Mouse (Mus musculus): Measurements from ENCODE around the gene Ap4b1.

Ap4b1 gene

DNA sequence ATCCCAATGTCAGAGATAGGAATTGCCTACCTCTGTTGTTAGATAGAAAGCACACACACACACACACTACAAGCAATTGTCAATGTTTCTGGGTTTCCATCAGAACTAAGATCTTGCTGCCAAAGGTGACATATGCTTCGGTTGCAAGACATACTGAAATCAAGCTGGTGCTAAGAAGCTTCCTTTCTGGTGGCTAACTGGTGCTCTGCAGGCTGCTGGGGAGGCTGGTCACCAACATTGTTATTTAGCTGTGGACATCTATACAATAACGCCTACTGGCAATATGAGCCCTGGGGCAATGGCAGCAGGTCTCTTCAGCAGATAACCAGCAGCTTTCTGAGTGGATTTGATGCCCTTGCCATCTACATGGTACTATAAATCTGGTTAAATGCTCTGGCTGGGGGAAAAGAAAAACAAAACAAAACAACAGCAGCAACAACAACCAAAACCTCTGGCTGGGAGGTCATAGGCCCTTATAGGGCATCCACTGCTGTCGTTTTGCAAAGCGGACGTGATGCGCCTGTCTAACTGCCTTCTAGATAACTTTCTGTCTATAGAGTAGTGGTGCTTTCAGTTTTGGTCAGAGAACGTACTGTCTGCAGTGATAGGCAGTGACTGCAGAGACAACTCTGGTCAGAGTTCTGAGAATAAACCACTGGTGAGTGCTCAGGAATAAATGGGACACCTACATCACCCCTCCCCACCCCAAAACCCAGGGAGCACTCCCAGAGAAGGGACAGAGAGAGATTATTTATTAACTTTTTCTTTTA is 47.9 kb downstream of the Ap4b1 start:
- DNase-seq (ENCODE audit: low read depth) = no peak

DNA sequence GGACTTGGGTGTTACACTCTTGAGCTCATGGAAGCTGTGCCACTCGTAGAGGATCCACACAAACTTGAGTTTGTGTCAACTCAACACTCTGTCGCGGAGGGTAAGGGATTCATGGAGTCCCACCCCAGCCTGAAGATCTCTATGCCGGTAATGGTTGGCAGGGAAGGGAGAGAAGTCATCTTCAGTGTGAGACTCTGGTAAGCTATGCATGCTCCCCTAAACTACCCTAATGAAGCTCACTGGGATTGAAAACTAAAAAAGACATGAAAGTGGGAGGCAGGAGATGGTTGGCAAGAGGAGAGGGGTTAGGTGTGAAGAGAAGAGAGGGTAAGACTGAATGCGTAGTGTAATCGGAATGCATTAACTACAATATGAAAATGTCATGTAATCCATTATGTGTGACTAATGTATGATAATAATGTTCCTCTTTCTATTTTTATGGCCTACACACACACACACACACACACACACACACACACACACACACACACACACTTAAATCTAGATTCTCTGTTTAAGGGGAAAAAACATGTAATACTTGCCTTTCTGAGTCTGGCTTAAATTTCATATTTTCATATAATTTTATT is 48.8 kb downstream of the Ap4b1 start:
- DNase-seq (ENCODE audit: low read depth) = no peak

DNA sequence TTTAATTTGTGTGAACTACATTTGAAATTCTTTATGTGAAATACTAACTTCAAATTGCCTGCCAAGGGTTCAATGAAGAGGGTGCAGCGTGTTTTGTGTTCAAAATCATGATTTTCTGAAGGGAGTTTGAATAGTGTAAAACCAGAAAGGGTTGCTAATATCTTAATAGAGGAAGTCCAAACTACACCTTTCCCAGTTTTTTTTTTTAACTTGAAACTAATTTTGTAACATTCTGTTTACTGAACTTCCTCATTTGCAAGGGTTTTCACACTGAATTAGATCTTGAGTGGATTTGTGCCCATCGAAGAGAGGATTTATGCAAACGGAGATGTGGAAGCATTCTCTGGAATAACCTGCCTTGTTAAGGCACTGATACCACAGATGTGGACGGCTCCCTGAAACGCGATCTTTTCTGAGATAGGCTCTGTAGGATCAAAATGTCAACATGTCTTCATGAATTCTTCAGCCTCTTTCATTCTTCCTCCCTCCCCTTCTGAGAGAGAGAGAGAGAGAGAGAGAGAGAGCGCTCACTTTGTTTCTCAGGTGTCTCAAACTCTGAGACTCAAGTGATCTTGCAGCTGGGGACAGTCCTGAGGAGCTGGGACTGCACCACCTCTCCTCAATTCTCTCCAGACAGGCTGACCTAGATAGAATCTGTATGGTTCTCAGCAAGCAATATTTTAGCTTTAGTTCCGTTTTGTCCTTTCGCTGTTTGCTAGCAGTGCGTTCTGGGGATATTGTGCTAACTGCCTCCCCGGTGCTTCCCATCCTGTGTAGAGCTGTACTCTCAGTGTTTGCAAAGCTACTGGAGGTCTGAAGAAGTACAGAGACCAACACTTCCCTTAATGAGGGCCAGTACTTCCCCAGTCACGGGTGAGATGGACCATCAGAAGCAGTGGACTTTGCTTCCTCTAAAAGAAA is 49.8 kb downstream of the Ap4b1 start, which contains the start of gene Ptpn22:
Ptpn22 (plus strand) TSS at position 915 of the 921 bp plus-strand sequence.
- peak; percentile 24 for DNase-seq (ENCODE audit: low read depth)

DNA sequence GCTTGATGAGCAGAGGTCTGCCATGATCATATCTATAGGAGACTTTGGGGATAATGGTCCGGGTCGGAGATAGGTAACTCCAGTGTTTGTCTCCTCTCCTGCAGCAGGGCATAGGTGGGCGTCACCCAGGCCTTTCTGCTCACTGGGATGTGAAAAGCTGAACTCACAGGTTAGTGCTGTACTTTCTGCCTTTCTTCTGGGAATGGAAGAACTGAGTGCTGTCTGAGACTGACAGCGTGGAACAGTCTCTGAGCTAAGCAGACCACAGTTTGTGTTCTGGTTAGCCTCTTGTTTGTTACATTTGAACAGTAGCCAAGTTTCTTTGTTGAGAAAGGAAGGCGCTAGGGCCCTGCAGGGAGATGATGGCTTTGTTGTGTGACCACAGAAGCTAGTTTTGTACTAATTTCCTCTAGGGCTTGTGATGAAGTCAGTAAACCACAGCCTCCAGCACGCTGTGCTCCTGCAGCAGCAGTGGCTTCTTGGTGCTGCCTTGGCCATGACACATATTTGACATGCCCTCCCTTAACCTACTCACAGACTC is 50.6 kb downstream of the Ap4b1 start:
- peak; percentile 61 for DNase-seq (ENCODE audit: low read depth)

DNA sequence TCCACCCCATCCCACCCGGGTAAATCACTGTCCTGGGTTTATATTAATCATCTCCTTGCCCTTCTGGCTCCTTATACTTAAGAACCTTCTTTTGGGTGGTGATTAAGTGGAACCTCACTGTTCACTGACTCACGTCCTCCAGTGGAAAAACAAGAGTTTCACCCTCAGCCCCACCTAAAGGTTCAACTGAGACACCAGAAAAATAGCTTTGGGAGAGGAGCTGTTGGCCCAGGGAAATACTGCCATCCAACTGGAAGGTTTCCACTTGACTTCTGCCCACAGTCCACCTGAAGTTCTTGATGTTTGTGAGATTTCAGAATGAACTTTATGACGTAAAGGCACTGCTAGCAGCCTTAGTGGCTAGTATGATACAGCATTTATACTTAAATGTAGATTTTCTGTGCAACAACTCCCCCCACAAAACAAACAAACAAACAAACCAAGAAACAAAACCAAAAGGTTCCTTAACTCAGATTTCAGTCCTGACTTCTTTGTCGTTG is 53.5 kb downstream of the Ap4b1 start:
- DNase-seq (ENCODE audit: low read depth) = no peak

DNA sequence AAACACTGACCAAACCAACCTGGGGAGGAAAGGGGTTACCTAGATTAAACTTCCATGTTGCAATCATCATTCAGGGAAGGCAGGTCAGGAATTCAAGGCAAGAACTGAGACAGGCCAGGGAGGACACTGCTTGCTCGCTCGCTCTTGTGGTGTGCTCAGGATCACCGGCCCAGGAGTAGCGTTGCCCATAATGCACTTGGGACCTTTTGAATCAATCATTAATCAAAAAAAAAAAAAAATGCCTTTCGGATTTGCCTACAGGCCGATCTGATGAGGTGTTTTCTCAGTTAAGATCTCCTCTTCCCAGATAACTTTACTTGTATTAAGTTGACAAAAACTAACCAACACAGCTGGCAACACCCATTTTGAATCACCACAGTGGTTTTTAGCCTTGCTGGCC is 54.9 kb downstream of the Ap4b1 start:
- no peak for DNase-seq (ENCODE audit: low read depth)

DNA sequence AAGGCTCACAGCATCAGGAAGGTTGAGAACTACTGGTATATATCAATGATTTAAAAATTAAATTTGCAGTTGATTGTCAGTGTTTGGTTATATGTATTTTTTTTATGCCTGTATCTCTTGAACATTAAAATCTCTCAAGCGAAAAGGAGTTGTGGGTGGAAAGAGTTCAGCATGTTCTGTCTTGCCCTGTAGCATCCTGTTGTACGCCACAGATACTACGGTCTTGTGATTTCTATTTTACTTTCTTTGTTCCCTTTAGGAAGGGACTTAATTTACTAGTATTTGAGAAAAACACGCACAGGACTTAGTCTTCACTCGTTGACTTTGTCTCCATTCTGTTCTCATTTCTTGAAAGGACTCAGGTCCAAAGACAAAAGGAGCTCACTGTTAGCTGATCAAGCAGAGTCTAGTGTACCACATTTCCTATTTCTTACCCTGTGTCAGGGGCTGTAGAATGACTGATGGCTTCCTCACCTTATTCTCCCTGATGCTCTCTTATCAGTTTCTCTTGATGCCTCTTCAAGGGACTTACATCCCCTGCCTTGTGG is 58.2 kb downstream of the Ap4b1 start:
- DNase-seq (ENCODE audit: low read depth) = no peak

DNA sequence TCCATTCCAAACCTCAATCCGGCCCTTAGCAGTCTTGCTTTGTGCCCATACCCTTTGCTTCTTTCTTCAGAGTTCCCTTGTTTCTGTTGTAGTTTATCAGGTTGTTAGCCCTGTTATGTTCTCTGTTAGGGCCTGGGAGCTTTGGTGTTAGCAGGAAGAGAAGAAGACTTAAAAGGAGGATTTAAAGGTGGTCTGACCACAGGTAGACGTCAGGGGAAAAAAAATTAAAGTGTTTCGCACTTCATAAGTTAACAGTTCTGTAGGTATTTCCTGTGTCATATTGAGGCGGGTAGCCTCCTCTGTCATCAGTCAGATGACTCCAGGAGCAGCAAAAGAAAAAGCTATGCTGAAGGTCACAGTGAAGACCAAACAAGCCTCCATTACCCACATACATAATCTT is 58.7 kb downstream of the Ap4b1 start:
- DNase-seq (ENCODE audit: low read depth) = no peak

All from c-Kit-positive CD71-negative TER-119-negative erythroid progenitor cells, embryonic 14.5 days (primary cell).